Mouse (Mus musculus) kidney, postnatal 0 days (tissue): ENCODE results near the gene Eif2s1. TPM values are rescaled to one million over a fixed set of nuclear protein-coding genes. Genes with fewer than 3 reads are reported as not detected.

ENCODE experiments used
- ATAC-seq: fragments of 200-750 bp; cut with Nextera tagmentation; replicated peaks from 2 replicates; pipeline ENCODE4 v1.8.0; 2017; ENCODE audit warnings: low read depth, moderate number of reproducible peaks, moderate TSS enrichment, moderate library complexity; ENCODE audit not compliant: low FRiP score
- DNase-seq: peaks from one replicate; pipeline ENCODE4 v3.0.0-alpha.2; 2016; ENCODE audit warnings: low spot score
- H3K27ac ChIP-seq: fragments of 300-500 bp; sonication (generic); 2 replicates; pipeline ENCODE4 v1.5.1; 2014; ENCODE audit warnings: mild to moderate bottlenecking
- H3K27me3 ChIP-seq: fragments of 300-500 bp; sonication (generic); 2 replicates; pipeline ENCODE4 v1.6.1; 2014; ENCODE audit warnings: low read length, mixed read lengths; ENCODE audit not compliant: insufficient read depth
- H3K36me3 ChIP-seq: fragments of 300-500 bp; sonication (generic); 2 replicates; pipeline ENCODE4 v1.6.1; 2014; ENCODE audit warnings: low read length, mixed read lengths; ENCODE audit not compliant: insufficient read depth
- H3K4me1 ChIP-seq: fragments of 300-500 bp; sonication (generic); replicated peaks from 2 replicates; pipeline ENCODE4 v1.6.1; 2014; ENCODE audit warnings: antibody characterized with exemption, low read length, mixed read lengths; ENCODE audit not compliant: insufficient read depth
- H3K4me2 ChIP-seq: fragments of 300-500 bp; sonication (generic); 2 replicates; pipeline ENCODE4 v1.6.1; 2014; ENCODE audit warnings: mild to moderate bottlenecking, low read length, moderate library complexity, mixed read lengths
- H3K4me3 ChIP-seq: fragments of 300-500 bp; sonication (generic); replicated peaks from 2 replicates; pipeline ENCODE4 v1.5.1; 2014; ENCODE audit warnings: low read depth, low read length
- H3K9ac ChIP-seq: fragments of 300-500 bp; sonication (generic); 2 replicates; pipeline ENCODE4 v1.6.1; 2014; ENCODE audit warnings: low read depth, low read length
- H3K9me3 ChIP-seq: fragments of 300-500 bp; sonication (generic); replicated peaks from 2 replicates; pipeline ENCODE4 v1.6.1; 2016; ENCODE audit warnings: low read length, inconsistent platforms, mixed read lengths
- CTCF ChIP-seq: IDR thresholded peaks from 2 replicates; pipeline ENCODE4 v1.5.1; 2016; ENCODE audit warnings: antibody characterized with exemption, low read depth, mild to moderate bottlenecking, moderate library complexity
- WGBS: fragments of 180-500 bp; shearing (Covaris S2); extraction: QIAGEN DNeasy Blood & Tissue Kit; methylation state at CpG from one replicate; pipeline ENCODE4 v1.1.7; 2014; 5-methylcytosine and 5-hydroxymethylcytosine counted together
- polyA plus RNA-seq: library from polyadenylated mRNA; unstranded; fragments of >200 nt; fragmentation: Nextera tagmentation; extraction: Ambion mirVana; gene quantifications from 2 replicates; pipeline ENCODE4 v1.2.1, GENCODE M21; 2015

Gene Eif2s1
- polyA plus RNA-seq, 1 experiment from 2014 or later: 151 TPM

DNA sequence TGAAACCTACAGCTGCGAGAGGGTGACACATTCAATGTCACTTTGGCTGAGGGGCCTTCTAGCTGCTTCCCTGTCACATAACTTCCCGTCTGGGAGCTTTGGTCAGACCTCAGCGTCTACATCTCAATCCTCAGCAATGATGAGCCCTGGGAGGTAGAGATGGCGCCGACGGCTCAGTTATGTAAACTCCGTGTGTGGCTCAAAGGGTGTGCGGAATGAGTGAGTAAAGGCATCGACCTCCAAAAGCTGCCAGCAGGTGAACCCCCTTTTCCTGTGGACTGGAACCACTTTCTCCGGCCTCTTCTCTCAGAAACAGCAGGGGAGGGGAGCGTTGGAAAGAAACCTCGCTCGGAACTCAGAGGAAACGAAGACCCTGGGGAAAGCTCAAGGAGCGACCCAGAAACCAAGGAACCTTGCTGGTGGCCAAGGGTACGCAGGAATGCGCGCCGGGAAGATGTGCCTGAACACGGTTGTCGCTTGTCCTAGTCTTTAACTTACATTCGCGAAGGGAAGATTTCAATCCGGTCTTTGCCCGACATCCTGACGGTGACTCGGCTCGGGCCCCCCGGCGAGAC lies 611 bp upstream of the Eif2s1 start:
- Histone ChIP-seq H3K27ac (peak overlapping the region; percentile 83), H3K27me3 (no peaks in the 10 kb centered on the region), H3K4me2 (peak overlapping the region; percentile 82), H3K4me3 (peak overlapping the region; percentile 75), H3K36me3 (no peaks in the 10 kb centered on the region), H3K9ac (peak overlapping the region; percentile 78), H3K4me1 (peaks cover 9% of the 10 kb centered on the region), H3K9me3 (no peaks in the 10 kb centered on the region)
- DNase-seq (no peak), ATAC-seq (peak; percentile 3; the same call in 1 of the 2 replicates)
- no peak for TF ChIP-seq CTCF
- WGBS: under 1% methylated on average over 30 of the region's 30 CpGs

DNA sequence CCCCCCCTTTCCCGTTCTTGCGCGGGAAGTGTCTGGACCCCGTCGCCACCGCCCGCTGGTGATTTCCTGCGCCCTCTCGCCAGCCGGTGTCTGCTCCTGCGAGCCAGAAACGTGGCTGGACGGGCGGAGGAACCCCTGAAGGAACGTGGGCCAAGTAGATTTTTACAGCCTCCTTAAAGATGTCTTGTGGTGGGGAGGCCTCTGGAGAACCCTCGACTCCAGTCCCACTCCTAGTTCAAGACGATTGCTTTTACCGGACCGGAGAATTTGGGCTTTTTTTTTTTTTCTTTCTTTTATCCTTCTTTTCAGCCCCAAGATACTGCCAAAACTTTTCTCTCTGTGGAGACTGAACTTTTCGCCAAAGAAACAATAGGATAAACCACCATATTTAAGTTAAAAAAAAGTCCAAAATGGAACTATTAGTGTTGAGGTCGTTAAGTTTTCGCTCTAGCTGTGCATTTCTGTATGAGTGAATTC lies 673 bp downstream of the Eif2s1 start:
- Histone ChIP-seq H3K9ac (peak overlapping the region; percentile 84), H3K4me3 (peak overlapping the region; percentile 75), H3K27ac (peak overlapping the region; percentile 90), H3K27me3 (no peaks in the 10 kb centered on the region), H3K4me2 (peak overlapping the region; percentile 67), H3K36me3 (no peaks in the 10 kb centered on the region), H3K9me3 (no peaks in the 10 kb centered on the region), H3K4me1 (peaks cover 9% of the 10 kb centered on the region)
- TF ChIP-seq CTCF: no peak
- 0% methylated on average over 22 of the region's 22 CpGs for WGBS
- DNase-seq (peak; percentile 18), ATAC-seq (no peak; the same call in 1 of the 2 replicates)

GRCm38 (mm10) chr12:78865434-78865833 lies 3.8 kb downstream of the Eif2s1 start:
- DNase-seq (no peak), ATAC-seq (no peak)
- Histone ChIP-seq H3K27ac (no peak overlapping the region), H3K4me3 (no peak overlapping the region), H3K4me2 (no peak overlapping the region), H3K9ac (no peak overlapping the region), H3K27me3 (no peaks in the 10 kb centered on the region), H3K4me1 (peaks cover 4% of the 10 kb centered on the region), H3K36me3 (peaks cover 15% of the 10 kb centered on the region), H3K9me3 (no peaks in the 10 kb centered on the region)
- 97% methylated on average over 1 of the region's 1 CpGs for WGBS
- TF ChIP-seq CTCF: peak; percentile 40; the same call in 1 of the 2 replicates

DNA sequence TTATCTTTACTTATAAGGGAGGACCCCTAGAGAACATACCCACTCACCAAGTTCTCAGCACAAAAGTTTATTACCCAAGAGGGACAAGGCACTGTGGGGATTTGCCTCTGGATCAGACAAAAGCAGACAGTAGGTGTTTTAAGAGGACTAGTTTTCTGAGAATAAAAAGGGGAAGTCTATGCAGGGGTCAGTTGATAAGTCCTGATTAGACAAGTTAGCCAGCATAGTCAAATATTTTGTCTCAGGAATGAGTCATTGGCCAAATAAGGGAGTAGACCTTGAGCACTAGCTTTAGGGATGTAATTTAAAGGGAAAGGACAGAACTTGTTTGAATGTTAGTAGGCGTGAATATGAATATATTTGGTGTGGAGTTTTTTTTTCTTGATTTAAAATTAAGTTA lies 6.5 kb downstream of the Eif2s1 start:
- no peak for TF ChIP-seq CTCF
- no peaks in the 10 kb centered on the region for H3K27me3 ChIP-seq
- DNase-seq: no peak
- no peak overlapping the region for H3K9ac ChIP-seq
- H3K9me3 ChIP-seq: no peaks in the 10 kb centered on the region
- peaks cover 2% of the 10 kb centered on the region; the same call in 1 of the 2 replicates for H3K4me1 ChIP-seq
- H3K36me3 ChIP-seq: peaks cover 15% of the 10 kb centered on the region
- 81% methylated on average over 1 of the region's 1 CpGs for WGBS
- no peak overlapping the region for H3K27ac ChIP-seq
- H3K4me2 ChIP-seq: no peak overlapping the region
- H3K4me3 ChIP-seq: no peak overlapping the region
- ATAC-seq: no peak

- Histone ChIP-seq H3K9ac (no peak overlapping the region), H3K4me2 (no peak overlapping the region), H3K36me3 (peaks cover 28% of the 10 kb centered on the region), H3K9me3 (no peaks in the 10 kb centered on the region), H3K4me3 (no peak overlapping the region), H3K4me1 (no peaks in the 10 kb centered on the region), H3K27ac (no peak overlapping the region), H3K27me3 (no peaks in the 10 kb centered on the region)
- 98% methylated on average over 3 of the region's 3 CpGs for WGBS
- ATAC-seq (no peak), DNase-seq (no peak)
- 0 out of 2 replicates have a peak, but pooled peaks have one; percentile 8 for TF ChIP-seq CTCF
These were observed 13.0 kb downstream of the Eif2s1 start for GRCm38 (mm10) chr12:78874581-78874980.

DNA sequence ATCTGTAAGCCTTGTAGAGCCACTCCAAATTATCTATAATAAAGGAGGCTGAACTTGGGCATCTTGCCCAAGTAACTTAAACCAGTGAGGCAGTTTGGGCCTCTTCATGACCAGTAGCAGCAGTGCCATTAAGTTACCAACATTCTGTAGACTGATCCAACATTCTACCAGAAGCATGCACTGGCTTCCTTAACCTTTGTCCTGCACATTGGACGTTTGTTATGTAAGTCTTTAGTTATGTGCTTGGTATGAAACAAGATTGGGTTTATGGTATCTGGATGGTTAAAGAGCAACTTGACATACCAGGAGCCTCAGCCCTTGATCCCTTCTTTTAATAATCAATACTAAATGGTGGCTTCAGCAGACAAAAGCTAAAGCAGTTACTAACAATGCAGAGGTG lies 28.4 kb downstream of the Eif2s1 start:
- Histone ChIP-seq H3K4me1 (no peaks in the 10 kb centered on the region), H3K36me3 (peaks cover 6% of the 10 kb centered on the region; the same call in 1 of the 2 replicates), H3K27me3 (no peaks in the 10 kb centered on the region), H3K4me2 (no peak overlapping the region), H3K9me3 (no peaks in the 10 kb centered on the region), H3K27ac (no peak overlapping the region), H3K4me3 (no peak overlapping the region), H3K9ac (no peak overlapping the region)
- no peak for TF ChIP-seq CTCF
- ATAC-seq (no peak), DNase-seq (no peak)
- WGBS: 57% methylated on average over 1 of the region's 1 CpGs
